Mouse (Mus musculus) lung, postnatal 25 days (tissue): Measurements from ENCODE around the gene Pck1.

Experiments
- DNase-seq: peaks from one replicate; pipeline ENCODE4 v3.0.0; 2022; ENCODE audit warnings: low spot score

Pck1 gene

GRCm38 (mm10) chr2:173151352-173151751, 1.5 kb upstream of the Pck1 start:
- DNase-seq = no peak

GRCm38 (mm10) chr2:173151784-173152284, 1.0 kb upstream of the Pck1 start:
- no peak for DNase-seq

- DNase-seq = no peak
These were observed 418 bp downstream of the Pck1 start for GRCm38 (mm10) chr2:173153266-173153665.

- DNase-seq = no peak
These were observed 1.7 kb downstream of the Pck1 start for GRCm38 (mm10) chr2:173154513-173154912.

GRCm38 (mm10) chr2:173154962-173155361, 2.1 kb downstream of the Pck1 start:
- DNase-seq = no peak

- no peak for DNase-seq
These were observed 3.1 kb downstream of the Pck1 start for GRCm38 (mm10) chr2:173155907-173156306.

GRCm38 (mm10) chr2:173156923-173157322, 4.1 kb downstream of the Pck1 start:
- DNase-seq = no peak

GRCm38 (mm10) chr2:173157376-173157775, 4.5 kb downstream of the Pck1 start:
- DNase-seq = no peak

GRCm38 (mm10) chr2:173157871-173158270, 5.0 kb downstream of the Pck1 start:
- no peak for DNase-seq

GRCm38 (mm10) chr2:173158390-173159055, 5.7 kb downstream of the Pck1 start:
- DNase-seq = no peak

- DNase-seq = peak; percentile 72
These were observed 6.8 kb downstream of the Pck1 start for GRCm38 (mm10) chr2:173159354-173160311.

- DNase-seq = no peak
These were observed 10.5 kb downstream of the Pck1 start for GRCm38 (mm10) chr2:173163380-173163779.

GRCm38 (mm10) chr2:173164358-173164757, 11.5 kb downstream of the Pck1 start:
- DNase-seq = no peak

GRCm38 (mm10) chr2:173164946-173165345, 12.1 kb downstream of the Pck1 start:
- DNase-seq = no peak

GRCm38 (mm10) chr2:173165357-173165756, 12.5 kb downstream of the Pck1 start:
- no peak for DNase-seq

GRCm38 (mm10) chr2:173168411-173168851, 15.6 kb downstream of the Pck1 start:
- no peak for DNase-seq

- DNase-seq = no peak
These were observed 17.2 kb downstream of the Pck1 start for GRCm38 (mm10) chr2:173170081-173170480.

- DNase-seq = no peak
These were observed 17.9 kb downstream of the Pck1 start for GRCm38 (mm10) chr2:173170715-173171114.

- no peak for DNase-seq
These were observed 18.6 kb downstream of the Pck1 start for GRCm38 (mm10) chr2:173171470-173171869.

- no peak for DNase-seq
These were observed 19.1 kb downstream of the Pck1 start for GRCm38 (mm10) chr2:173171956-173172355.

- no peak for DNase-seq
These were observed 19.5 kb downstream of the Pck1 start for GRCm38 (mm10) chr2:173172386-173172785.

- peak; percentile 18 for DNase-seq
These were observed 20.2 kb downstream of the Pck1 start for GRCm38 (mm10) chr2:173173008-173173407.
